Mouse (Mus musculus): ENCODE data around the gene Omp. TPM values are rescaled to one million over a fixed set of nuclear protein-coding genes. Genes with fewer than 3 reads are reported as not detected.
"Not testable (repeated sequence)": the region's sequence is repeated elsewhere in the genome, so short reads cannot be mapped to it uniquely, and the experiment has no call there.

Omp gene
- 0.13 TPM in 2 replicates for polyA plus RNA-seq (2016; fragmentation: Nextera tagmentation; extraction: Ambion mirVana)

DNA sequence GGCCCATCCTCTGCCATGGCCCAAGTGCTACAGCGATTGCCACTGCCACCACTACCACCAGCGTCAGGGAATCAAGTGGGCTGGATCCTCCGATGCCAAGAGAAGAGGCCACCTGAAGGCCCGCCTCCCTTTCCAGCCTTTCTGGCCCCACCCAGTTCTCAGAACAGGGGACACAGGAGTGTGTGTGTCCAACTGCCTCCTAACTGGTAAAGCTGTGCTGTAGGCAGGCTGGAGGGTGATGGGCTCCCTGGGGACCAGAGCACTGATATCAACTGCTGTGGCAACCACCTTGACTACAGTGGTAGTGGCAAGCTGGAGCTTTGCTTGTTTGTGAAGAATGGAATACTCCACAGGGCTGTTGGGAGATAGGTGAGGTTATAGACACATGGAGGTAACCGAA, at the start of gene Omp:
Gene Omp (minus strand): TSS at position 101 of the 400 bp plus-strand sequence.
- 89% methylated on average over 5 of the region's 5 CpGs for WGBS
- no peaks in the 10 kb centered on the region for H3K36me3 ChIP-seq
- H3K27ac ChIP-seq = peak within 1 kb of the TSS; percentile 5; the same call in 1 of the 2 replicates
- no peaks in the 10 kb centered on the region for H3K9me3 ChIP-seq (replicated peaks)
- H3K27me3 ChIP-seq (ENCODE audit: low read depth, poor library complexity, severe bottlenecking) = 0 out of 2 replicates have a peak, but pooled peaks cover 4% of the 10 kb centered on the region
- H3K4me1 ChIP-seq = peaks cover 36% of the 10 kb centered on the region
- no peak within 1 kb of the TSS for H3K4me3 ChIP-seq
- no peak for DNase-seq (ENCODE audit: low spot score)

- Histone ChIP-seq H3K4me3 (peak overlapping the region; percentile 48), H3K4me1 (peaks cover 11% of the 10 kb centered on the region), H3K27me3 (ENCODE audit: low read depth, poor library complexity, severe bottlenecking) (peaks cover 69% of the 10 kb centered on the region), H3K36me3 (no peaks in the 10 kb centered on the region), H3K27ac (no peak overlapping the region), H3K9me3 (replicated peaks) (no peaks in the 10 kb centered on the region)
- DNase-seq (ENCODE audit: low spot score) = peak; percentile 43
- WGBS = 4% methylated on average over 61 of the region's 61 CpGs
Observed at GRCm38 (mm10) chr7:98194026-98194792, 48.9 kb upstream of the Omp start.

- peak; percentile 52 for DNase-seq (ENCODE audit: low spot score)
- Histone ChIP-seq H3K4me1 (peaks cover 11% of the 10 kb centered on the region), H3K27ac (no peak overlapping the region), H3K27me3 (ENCODE audit: low read depth, poor library complexity, severe bottlenecking) (peaks cover 69% of the 10 kb centered on the region), H3K36me3 (no peaks in the 10 kb centered on the region), H3K9me3 (replicated peaks) (no peaks in the 10 kb centered on the region), H3K4me3 (peak overlapping the region; percentile 48)
- WGBS = 13% methylated on average over 36 of the region's 36 CpGs
Observed at GRCm38 (mm10) chr7:98193515-98194025, 48.3 kb upstream of the Omp start.

- peaks cover 11% of the 10 kb centered on the region for H3K4me1 ChIP-seq
- peaks cover 59% of the 10 kb centered on the region for H3K27me3 ChIP-seq (ENCODE audit: low read depth, poor library complexity, severe bottlenecking)
- no peak overlapping the region for H3K27ac ChIP-seq
- no peaks in the 10 kb centered on the region for H3K9me3 ChIP-seq (replicated peaks)
- no peaks in the 10 kb centered on the region for H3K36me3 ChIP-seq
- H3K4me3 ChIP-seq = no peak overlapping the region
- WGBS = 67% methylated on average over 17 of the region's 17 CpGs
- DNase-seq (ENCODE audit: low spot score) = peak; percentile 62
Observed at GRCm38 (mm10) chr7:98191571-98192250, 46.4 kb upstream of the Omp start.

DNA sequence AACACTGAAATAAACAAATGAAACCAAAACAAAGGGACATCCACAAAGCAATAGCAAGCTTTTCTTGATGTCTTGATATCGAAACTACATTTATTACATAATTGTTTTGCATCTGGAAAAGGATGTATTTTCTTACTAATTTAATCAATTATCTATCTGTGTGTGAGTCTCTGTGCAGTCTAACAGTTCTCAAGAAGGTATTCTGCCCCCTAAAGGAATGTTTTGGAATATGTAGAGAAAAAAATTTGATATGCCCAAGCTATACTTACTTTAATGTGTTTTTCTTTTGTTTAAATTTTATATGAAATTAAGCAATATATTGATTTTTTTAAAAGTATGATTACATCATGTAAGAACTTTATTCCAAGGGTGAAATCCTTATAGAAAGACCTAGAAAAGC, 45.3 kb upstream of the Omp start:
- Histone ChIP-seq H3K27ac (no peak overlapping the region), H3K9me3 (replicated peaks) (no peaks in the 10 kb centered on the region), H3K27me3 (ENCODE audit: low read depth, poor library complexity, severe bottlenecking) (peaks cover 48% of the 10 kb centered on the region), H3K4me1 (peaks cover 11% of the 10 kb centered on the region), H3K36me3 (no peaks in the 10 kb centered on the region), H3K4me3 (no peak overlapping the region)
- DNase-seq (ENCODE audit: low spot score) = no peak
- WGBS = 84% methylated on average over 1 of the region's 1 CpGs

DNA sequence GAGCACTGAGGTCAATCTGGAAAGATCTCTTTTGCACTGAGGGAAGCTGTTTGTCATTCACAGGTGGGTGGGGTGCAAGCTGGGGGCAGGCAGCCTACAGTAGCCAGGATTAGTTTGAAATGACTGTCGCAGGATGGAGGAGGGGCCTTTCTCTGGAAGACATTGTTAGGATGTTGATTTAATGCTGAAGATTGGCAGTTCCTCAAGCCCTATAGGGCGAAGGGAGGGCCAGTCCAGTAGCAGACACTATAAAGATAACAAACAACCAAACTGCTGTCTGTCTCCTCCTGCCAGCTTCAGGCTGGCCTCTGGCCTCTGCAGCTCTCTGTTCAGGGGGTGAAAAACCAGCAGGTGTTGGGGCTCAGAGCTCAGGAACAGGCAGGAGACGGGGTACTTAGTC, 44.4 kb upstream of the Omp start:
- Histone ChIP-seq H3K4me3 (no peak overlapping the region), H3K36me3 (no peaks in the 10 kb centered on the region), H3K9me3 (replicated peaks) (no peaks in the 10 kb centered on the region), H3K4me1 (peaks cover 11% of the 10 kb centered on the region), H3K27me3 (ENCODE audit: low read depth, poor library complexity, severe bottlenecking) (peaks cover 39% of the 10 kb centered on the region), H3K27ac (no peak overlapping the region)
- WGBS = 44% methylated on average over 3 of the region's 3 CpGs
- no peak for DNase-seq (ENCODE audit: low spot score)

GRCm38 (mm10) chr7:98188680-98189079, 43.4 kb upstream of the Omp start:
- Histone ChIP-seq H3K27ac (no peak overlapping the region), H3K36me3 (no peaks in the 10 kb centered on the region), H3K4me3 (no peak overlapping the region), H3K9me3 (replicated peaks) (no peaks in the 10 kb centered on the region), H3K27me3 (ENCODE audit: low read depth, poor library complexity, severe bottlenecking) (peaks cover 29% of the 10 kb centered on the region), H3K4me1 (peaks cover 3% of the 10 kb centered on the region)
- DNase-seq (ENCODE audit: low spot score) = no peak
- WGBS = 87% methylated on average over 2 of the region's 2 CpGs

- no peaks in the 10 kb centered on the region for H3K36me3 ChIP-seq
- WGBS = 96% methylated on average over 2 of the region's 2 CpGs
- DNase-seq (ENCODE audit: low spot score) = no peak
- H3K4me3 ChIP-seq = no peak overlapping the region
- peaks cover 24% of the 10 kb centered on the region for H3K27me3 ChIP-seq (ENCODE audit: low read depth, poor library complexity, severe bottlenecking)
- no peak overlapping the region for H3K27ac ChIP-seq
- H3K9me3 ChIP-seq (replicated peaks) = no peaks in the 10 kb centered on the region
- no peaks in the 10 kb centered on the region; the same call in 1 of the 2 replicates for H3K4me1 ChIP-seq
Observed at GRCm38 (mm10) chr7:98188238-98188637, 42.9 kb upstream of the Omp start.

- H3K27me3 ChIP-seq (ENCODE audit: low read depth, poor library complexity, severe bottlenecking) = peaks cover 15% of the 10 kb centered on the region
- H3K4me1 ChIP-seq; H3K27ac ChIP-seq; H3K4me3 ChIP-seq; DNase-seq (ENCODE audit: low spot score); H3K36me3 ChIP-seq; H3K9me3 ChIP-seq (replicated peaks): not testable (repeated sequence)
- WGBS = 79% methylated on average over 3 of the region's 3 CpGs
Observed at GRCm38 (mm10) chr7:98187332-98187731, 42.0 kb upstream of the Omp start.

GRCm38 (mm10) chr7:98186637-98187036, 41.3 kb upstream of the Omp start:
- Histone ChIP-seq H3K36me3 (no peaks in the 10 kb centered on the region), H3K4me3 (no peak overlapping the region), H3K4me1 (no peaks in the 10 kb centered on the region; the same call in 1 of the 2 replicates), H3K27ac (no peak overlapping the region), H3K27me3 (ENCODE audit: low read depth, poor library complexity, severe bottlenecking) (peaks cover 8% of the 10 kb centered on the region), H3K9me3 (replicated peaks) (no peaks in the 10 kb centered on the region)
- DNase-seq (ENCODE audit: low spot score) = no peak
- WGBS = 86% methylated on average over 8 of the region's 8 CpGs

GRCm38 (mm10) chr7:98185326-98185725, 40.0 kb upstream of the Omp start:
- WGBS = 88% methylated on average over 6 of the region's 6 CpGs
- Histone ChIP-seq H3K27me3 (ENCODE audit: low read depth, poor library complexity, severe bottlenecking) (no peaks in the 10 kb centered on the region), H3K4me1 (no peaks in the 10 kb centered on the region; the same call in 1 of the 2 replicates)

DNA sequence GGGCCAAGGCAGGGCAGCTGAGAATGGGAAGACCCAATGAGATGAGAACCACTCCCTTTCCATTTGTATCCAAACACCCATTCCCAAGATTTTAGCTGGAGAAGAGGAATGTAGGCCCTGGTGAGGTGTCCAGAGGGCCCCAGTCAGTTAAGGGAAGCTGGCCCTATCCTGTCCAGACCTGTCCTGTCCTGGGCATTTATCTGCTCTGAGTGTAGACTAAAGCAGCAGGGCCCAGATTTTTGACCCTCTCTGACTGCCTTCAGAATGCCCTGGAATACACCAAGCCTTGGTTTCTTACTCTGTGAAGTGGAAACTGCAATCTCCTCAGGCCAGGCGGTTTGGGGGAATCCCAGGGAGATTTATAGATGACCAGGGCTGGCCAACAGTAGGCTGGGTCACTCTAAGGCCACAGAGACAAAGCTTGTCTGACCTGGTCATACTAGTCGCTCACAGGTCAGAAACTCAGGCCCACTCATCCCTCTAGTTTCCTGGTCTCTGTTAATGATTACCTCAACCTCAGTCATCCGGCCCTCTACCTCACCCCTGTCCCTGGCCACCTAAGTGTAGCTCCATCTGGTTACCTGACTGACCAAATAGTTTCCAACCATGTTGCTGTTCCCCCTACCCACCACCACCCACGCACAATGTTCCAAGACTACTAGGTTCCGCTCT, 33.4 kb upstream of the Omp start:
- H3K4me3 ChIP-seq = peak overlapping the region; percentile 83
- 73% methylated on average over 5 of the region's 5 CpGs for WGBS
- no peak for DNase-seq (ENCODE audit: low spot score)
- peaks cover 26% of the 10 kb centered on the region for H3K4me1 ChIP-seq
- peak overlapping the region; percentile 80 for H3K27ac ChIP-seq
- no peaks in the 10 kb centered on the region for H3K9me3 ChIP-seq (replicated peaks)
- H3K27me3 ChIP-seq (ENCODE audit: low read depth, poor library complexity, severe bottlenecking) = peaks cover 13% of the 10 kb centered on the region
- no peaks in the 10 kb centered on the region for H3K36me3 ChIP-seq

More at GRCm38 (mm10) chr7:98185326-98185725, 40.0 kb upstream of the Omp start:
- no peak overlapping the region for H3K4me3 ChIP-seq
- no peaks in the 10 kb centered on the region for H3K36me3 ChIP-seq
- no peak for DNase-seq (ENCODE audit: low spot score)
- no peak overlapping the region for H3K27ac ChIP-seq
- no peaks in the 10 kb centered on the region for H3K9me3 ChIP-seq (replicated peaks)
